Mouse (Mus musculus): ENCODE results near the gene Pacsin2.

GRCm38 (mm10) chr15:83328952-83329351 is 135.5 kb downstream of the Pacsin2 start:
- TF ChIP-seq CTCF (conservative IDR thresholded peaks at IDR 0.05; ENCODE audit: low read length): no peak
- TF ChIP-seq POU5F1 (IDR thresholded peaks at IDR 0.05; ENCODE audit: borderline replicate concordance, low read length): no peak

Measured in E14TG2a.4 (cell line).